ENCODE assay signal across 11 mouse cellular contexts in genomic region chr19:55232136-55232535, GRCm38 (mm10). TPM values are rescaled to one million over a fixed set of nuclear protein-coding genes. Genes with fewer than 3 reads are reported as not detected.
A peak's percentile ranks its signal among the peaks of the same experiment; 100 is the strongest.
DNase-seq lines count a peak whose midpoint lies in the region; ATAC-seq and TF ChIP-seq lines count a peak whose summit lies in the region.
"Had no signal": no experiment of that assay in that cellular context is flagged by ENCODE, and none has a peak within 500 bp of the region (broad histone marks: within the 10 kb centered on the region; RNA-seq: fewer than 3 reads in every experiment).

No protein-coding gene starts in this region.

- no peaks in the 10 kb centered on the region for H3K36me3 ChIP-seq in kidney, adult 2 months (ENCODE audit: control insufficient read depth, insufficient read depth, low read length)
- no peaks in the 10 kb centered on the region for H3K36me3 ChIP-seq in intestine, postnatal 0 days (ENCODE audit: control insufficient read depth, insufficient read depth)

- peak; percentile 28 for DNase-seq in kidney, adult 2 months
- DNase-seq in kidney, adult 9 months, result no peak
- no peak for DNase-seq in right cerebral cortex, postnatal 25 days
- DNase-seq in right cerebral cortex, adult 18-20 months, result no peak

- no peak for TF ChIP-seq POLR2A in kidney, adult 2 months (IDR thresholded peaks at IDR 0.05; ENCODE audit: low read depth, low read length)
- no peak for TF ChIP-seq POLR2A in bone marrow, adult 2 months (IDR thresholded peaks at IDR 0.05; ENCODE audit: borderline replicate concordance, control insufficient read depth, low read depth, low read length)

- H3K27ac ChIP-seq in kidney, adult 2 months (ENCODE audit: insufficient read depth, low read depth, low read length), result no peak overlapping the region
- H3K27ac ChIP-seq in bone marrow, adult 2 months (ENCODE audit: control insufficient read depth, insufficient read depth, low read depth, low read length, poor library complexity), result peak overlapping the region; percentile 7; the same call in 1 of the 2 replicates
- H3K27ac ChIP-seq in intestine, postnatal 0 days (ENCODE audit: low read depth, low read length), result peak overlapping the region; percentile 68

- H3K4me1 ChIP-seq in kidney, adult 2 months (ENCODE audit: control insufficient read depth, insufficient read depth, low read length), result 0 out of 2 replicates have a peak, but pooled peaks cover 6% of the 10 kb centered on the region
- peaks cover 2% of the 10 kb centered on the region for H3K4me1 ChIP-seq in bone marrow, adult 2 months (ENCODE audit: control insufficient read depth, insufficient read depth, low read length)
- H3K4me1 ChIP-seq in intestine, postnatal 0 days (replicated peaks; ENCODE audit: control insufficient read depth, insufficient read depth, low read length), result no peaks in the 10 kb centered on the region

- no peak overlapping the region for H3K9ac ChIP-seq in intestine, postnatal 0 days (ENCODE audit: low read depth, low read length)

- no peaks in the 10 kb centered on the region for H3K9me3 ChIP-seq in intestine, postnatal 0 days (ENCODE audit: control insufficient read depth)

- peak; percentile 94 for ATAC-seq in intestine, postnatal 0 days
- peak; percentile 93 for ATAC-seq in megakaryocyte, adult 5-6 weeks (ENCODE audit: poor library complexity, severe bottlenecking)
- no peak for ATAC-seq in cerebellum, adult (ENCODE audit: insufficient number of reproducible peaks, low FRiP score, low TSS enrichment)

- no peak for TF ChIP-seq CTCF in kidney, adult 2 months (conservative IDR thresholded peaks at IDR 0.05; ENCODE audit: insufficient read depth, insufficient read length, low read depth, low read length)
- TF ChIP-seq CTCF in bone marrow, adult 2 months (IDR thresholded peaks at IDR 0.05; ENCODE audit: control insufficient read depth, insufficient read depth, low read length), result no peak
- no peak for TF ChIP-seq CTCF in intestine, postnatal 0 days (IDR thresholded peaks at IDR 0.05; ENCODE audit: low read depth)

- WGBS in kidney, adult 2 months, result 45% methylated on average over 8 of the region's 8 CpGs
- WGBS in bone marrow, adult 2 months, result 41% methylated on average over 8 of the region's 8 CpGs
- WGBS in intestine, postnatal 0 days, result 16% methylated on average over 8 of the region's 8 CpGs

- no peaks in the 10 kb centered on the region for H3K27me3 ChIP-seq in kidney, adult 2 months (replicated peaks; ENCODE audit: control insufficient read depth, insufficient read depth, low read length)
- no peaks in the 10 kb centered on the region for H3K27me3 ChIP-seq in intestine, postnatal 0 days (replicated peaks; ENCODE audit: control insufficient read depth, insufficient read depth, low read length)
- H3K27me3 ChIP-seq: CH12.LX had no signal

- no peak overlapping the region for H3K4me3 ChIP-seq in kidney, adult 2 months (ENCODE audit: insufficient read depth, low read depth, low read length)
- H3K4me3 ChIP-seq in bone marrow, adult 2 months (replicated peaks; ENCODE audit: control insufficient read depth, low read depth, low read length), result no peak overlapping the region
- no peak overlapping the region for H3K4me3 ChIP-seq in intestine, postnatal 0 days (ENCODE audit: low read depth, low read length)
- H3K4me3 ChIP-seq: erythroblast, embryonic 14.5 days had no signal

- H3K4me2 ChIP-seq in intestine, postnatal 0 days (replicated peaks; ENCODE audit: low read depth), result no peak overlapping the region

RNA-seq across cellular contexts. Expression of gene Gucy2g, which starts 8.9 kb away (rescaled TPM):
- 0.88 and 1.1 TPM in 2 replicates for polyA plus RNA-seq in kidney, adult 2 months (2012; rRNA removed)
- polyA plus RNA-seq in bone marrow, adult 2 months (2011; ENCODE audit: insufficient read depth, insufficient read length, low replicate concordance, missing spikeins), result not detected in 2 replicates
- polyA plus RNA-seq in intestine, postnatal 0 days (2015; fragmentation: Nextera tagmentation; extraction: Ambion mirVana), result 0.12 and 0.17 TPM in 2 replicates
- total RNA-seq in megakaryocyte, adult 5-6 weeks (2015), result not detected in 2 replicates
- not detected in 2 replicates for total RNA-seq in megakaryocyte, adult 5-6 weeks (2017)
- total RNA-seq: CH12.LX had no signal
- polyA plus RNA-seq: erythroblast, embryonic 14.5 days had no signal

RNA-seq across cellular contexts. Expression of gene Acsl5, which starts 19.6 kb away (rescaled TPM):
- polyA plus RNA-seq in kidney, adult 2 months (2012; rRNA removed), result 26.8 and 29.3 TPM in 2 replicates
- 58.1 and 82.2 TPM in 2 replicates for polyA plus RNA-seq in bone marrow, adult 2 months (2011; ENCODE audit: insufficient read depth, insufficient read length, low replicate concordance, missing spikeins)
- polyA plus RNA-seq in intestine, postnatal 0 days (2015; fragmentation: Nextera tagmentation; extraction: Ambion mirVana), result 1,862 and 1,917 TPM in 2 replicates
- 66.8 and 92.8 TPM in 2 replicates for total RNA-seq in megakaryocyte, adult 5-6 weeks (2015)
- total RNA-seq in megakaryocyte, adult 5-6 weeks (2017), result 93.0 and 99.7 TPM in 2 replicates

RNA-seq across cellular contexts. Expression of gene Tectb, which starts 51.6 kb away (rescaled TPM):
- 0.04 and 0.09 TPM in 2 replicates for polyA plus RNA-seq in kidney, adult 2 months (2012; rRNA removed)
- polyA plus RNA-seq in bone marrow, adult 2 months (2011; ENCODE audit: insufficient read depth, insufficient read length, low replicate concordance, missing spikeins), result not detected in 2 replicates
- polyA plus RNA-seq in intestine, postnatal 0 days (2015; fragmentation: Nextera tagmentation; extraction: Ambion mirVana), result not detected in 2 replicates
- not detected in 2 replicates for total RNA-seq in megakaryocyte, adult 5-6 weeks (2015)
- total RNA-seq in megakaryocyte, adult 5-6 weeks (2017), result not detected in 2 replicates
- total RNA-seq: CH12.LX had no signal
- polyA plus RNA-seq: erythroblast, embryonic 14.5 days; kidney, embryonic 14.5 days had no signal

Comparison
In these comparisons a context has a peak if more than half of its experiments do, and no peak if none do; other contexts are left out.
1. RNA of gene Acsl5, which starts 19.6 kb away (polyA plus RNA-seq): 1,862 to 1,917 TPM in intestine, postnatal 0 days; 58.1 to 82.2 TPM in bone marrow, adult 2 months and 26.8 to 29.3 TPM in kidney, adult 2 months; every median in the first group is over 10 times any median in the second.